Mouse (Mus musculus): ENCODE data around the gene Il10rb.
A peak's percentile ranks its signal among the peaks of the same experiment; 100 is the strongest.
"Not testable (repeated sequence)": the region's sequence is repeated elsewhere in the genome, so short reads cannot be mapped to it uniquely, and the experiment has no call there.

Gene Il10rb

DNA sequence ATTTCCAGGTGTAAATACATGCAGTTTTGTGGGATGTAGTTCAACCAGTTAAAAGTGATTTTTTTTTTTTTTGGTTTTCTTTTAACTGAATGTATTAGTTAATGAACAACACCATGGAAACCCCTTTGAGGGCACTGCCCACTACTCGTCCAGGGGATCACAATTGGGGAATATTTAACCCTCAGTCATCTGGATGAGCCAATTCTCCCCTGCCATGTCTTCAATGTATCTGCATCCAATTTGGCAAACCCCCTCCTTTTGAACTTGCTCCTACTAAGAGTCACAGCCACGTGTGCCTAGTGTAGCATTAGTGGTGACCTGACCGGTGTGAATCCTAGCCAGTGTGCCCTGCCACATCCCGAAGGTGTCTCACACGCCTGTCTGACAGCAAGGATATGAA, 12.6 kb downstream of the Il10rb start:
- DNase-seq, result no peak

DNA sequence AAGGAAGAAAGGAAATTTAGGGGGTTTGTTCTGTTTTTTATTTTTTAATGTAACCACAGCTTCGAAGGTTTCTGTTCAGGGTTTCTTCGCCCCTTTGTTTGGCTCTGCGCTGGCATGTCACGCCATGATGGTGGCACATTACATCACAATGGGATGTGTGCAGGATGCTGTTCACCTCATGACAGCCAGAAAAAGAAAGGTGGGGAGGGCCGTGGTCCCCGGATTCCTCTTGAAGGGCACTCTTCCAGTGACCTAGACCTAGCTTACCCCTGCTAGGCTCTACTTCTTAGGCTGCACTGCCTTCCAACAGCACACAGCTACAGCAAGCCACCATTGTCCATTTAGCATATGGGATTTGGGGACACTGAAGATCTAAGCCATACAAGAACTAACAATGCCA, 19.9 kb downstream of the Il10rb start:
- no peak for DNase-seq

DNA sequence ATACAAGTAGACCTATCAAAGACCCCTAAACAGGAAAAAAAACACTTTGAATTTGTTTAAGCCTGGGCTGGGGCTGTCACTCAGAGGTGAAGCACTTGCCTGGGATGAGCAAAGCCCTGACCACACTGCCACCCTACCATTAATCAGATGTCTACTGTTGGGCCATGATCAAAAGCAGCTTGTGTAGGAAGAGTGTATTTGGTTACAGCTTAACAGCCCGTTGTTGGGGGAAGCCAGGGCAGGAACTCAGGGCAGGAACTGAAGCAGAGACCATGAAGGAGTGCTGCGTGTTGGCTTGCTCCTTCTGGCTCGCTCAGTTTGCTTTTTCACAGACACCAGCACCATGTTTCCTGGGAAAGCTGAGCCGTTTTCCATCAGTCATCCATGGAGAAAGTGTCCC, 20.6 kb downstream of the Il10rb start:
- DNase-seq, result no peak

DNA sequence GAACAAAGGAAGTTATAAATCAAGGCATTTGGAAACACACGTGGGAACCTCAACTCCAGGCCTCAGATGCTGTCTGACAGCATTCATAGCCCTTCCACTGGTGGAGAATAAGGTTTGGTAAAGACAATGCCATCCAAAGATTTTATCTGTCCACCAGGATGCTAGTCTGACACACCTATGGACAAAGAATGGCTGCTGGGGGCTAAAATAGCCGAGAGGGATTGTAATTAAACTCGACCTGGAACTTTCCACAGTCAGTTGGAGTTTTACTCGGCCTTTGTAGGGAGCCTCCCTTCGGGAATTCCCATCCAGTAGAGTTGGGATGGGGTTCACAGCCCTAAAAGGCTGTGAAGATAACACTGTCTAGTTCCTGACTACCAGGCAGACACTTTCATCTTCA, 21.5 kb downstream of the Il10rb start:
- no peak for DNase-seq

DNA sequence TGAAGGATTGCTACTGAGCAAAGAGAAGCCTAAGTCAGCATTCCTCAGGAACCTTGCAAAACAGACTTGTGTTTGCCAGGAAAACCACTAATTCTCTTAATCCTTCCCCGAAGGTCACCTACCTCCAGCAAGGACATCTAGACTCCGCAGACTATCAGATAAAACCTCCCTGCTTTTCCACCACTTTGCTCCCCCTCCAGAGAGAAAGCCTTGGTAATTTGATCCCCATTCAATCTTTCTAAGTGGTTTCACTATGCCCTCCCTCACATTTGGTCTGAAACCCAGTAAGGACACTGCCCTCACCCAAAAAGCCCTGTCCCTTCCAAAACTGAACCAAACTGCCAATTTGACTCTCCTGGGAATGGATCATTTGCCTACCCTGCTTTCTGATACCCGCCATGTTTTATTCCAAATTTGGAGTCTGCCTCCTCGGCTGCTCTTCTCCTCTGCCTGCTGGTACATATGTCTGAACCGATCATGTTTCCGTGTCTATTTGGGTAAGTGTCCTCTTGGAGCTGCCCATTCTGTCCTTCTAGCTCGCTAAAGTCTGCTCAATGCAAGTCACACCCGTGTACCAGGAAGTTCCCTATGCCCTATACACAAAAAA, 22.4 kb downstream of the Il10rb start:
- DNase-seq, result no peak

DNA sequence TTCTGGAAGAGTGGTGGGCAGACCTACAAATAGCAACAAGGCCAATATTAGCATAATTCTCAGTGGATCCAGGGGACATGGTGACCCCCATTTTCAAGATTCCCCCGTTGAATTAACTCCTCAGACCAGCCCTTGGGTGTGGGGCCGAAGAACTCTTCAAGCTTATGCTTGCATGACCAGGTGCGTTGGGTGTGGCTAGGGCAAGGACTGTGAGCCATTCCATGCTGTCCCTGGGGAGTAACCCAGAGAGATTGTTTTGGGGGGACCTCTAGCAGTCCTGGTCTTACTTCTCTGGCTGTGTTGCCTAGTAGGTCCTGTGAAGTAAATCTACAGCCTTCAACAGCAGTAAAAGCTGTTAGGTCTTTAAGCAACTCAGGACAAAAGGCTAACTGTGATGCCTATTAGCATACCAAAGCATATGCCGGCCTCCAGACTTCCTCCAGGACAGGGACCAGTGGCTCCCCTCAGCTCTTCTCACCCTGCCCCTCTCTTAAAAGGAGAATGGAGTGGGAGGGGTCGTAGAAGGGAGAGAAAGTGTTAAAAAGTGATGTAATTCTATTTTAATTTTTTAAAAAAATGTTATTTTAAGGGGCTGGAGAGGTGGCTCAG, 26.9 kb downstream of the Il10rb start:
- DNase-seq, result no peak

DNA sequence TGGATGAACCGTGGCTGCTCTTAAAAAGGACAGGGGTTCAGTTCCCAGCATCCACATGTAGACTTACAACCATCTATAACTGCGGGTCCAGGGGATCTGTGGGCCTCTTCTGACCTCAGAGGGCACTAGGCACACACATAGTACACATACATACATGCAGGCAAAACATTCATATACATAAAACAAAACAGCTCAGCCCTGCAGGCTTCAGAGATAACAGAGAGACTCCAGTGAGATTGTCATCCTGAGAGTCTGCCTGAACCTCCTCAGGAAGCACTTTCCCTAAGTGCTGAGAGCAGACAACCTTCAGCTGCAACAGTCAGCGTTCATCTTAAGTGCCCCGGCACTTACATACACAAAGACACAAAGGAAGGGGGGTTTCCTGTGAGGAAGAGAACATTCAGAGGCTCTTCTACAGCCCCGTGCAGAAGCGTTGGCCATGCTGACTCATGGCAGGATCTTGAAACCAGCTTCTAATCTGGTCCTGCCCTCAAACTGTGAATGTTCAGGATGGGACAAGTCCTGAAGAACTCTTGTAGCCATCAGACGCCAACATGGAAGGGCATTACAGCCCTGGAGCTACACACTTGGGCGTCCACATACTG, 27.5 kb downstream of the Il10rb start:
- DNase-seq, result peak; percentile 57

DNA sequence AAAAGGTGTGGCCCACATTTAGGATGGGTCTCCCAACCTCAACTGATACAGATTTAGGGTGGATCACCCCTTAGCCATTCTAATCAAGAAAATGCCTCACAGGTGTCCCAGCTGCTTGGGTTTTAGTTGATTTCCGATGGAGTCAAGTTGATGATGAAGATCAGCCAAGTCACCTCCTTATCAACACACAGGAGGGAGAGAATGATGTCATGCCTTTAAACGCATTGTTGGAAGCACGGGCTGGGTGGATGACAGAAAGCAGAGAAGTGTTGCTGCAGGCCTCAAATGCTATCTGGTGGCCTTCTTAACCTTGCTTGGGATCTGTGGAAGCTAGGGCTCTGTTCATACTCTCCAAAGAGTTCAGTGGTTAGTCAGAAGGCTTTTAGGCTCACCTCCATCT, 28.2 kb downstream of the Il10rb start:
- no peak for DNase-seq

DNA sequence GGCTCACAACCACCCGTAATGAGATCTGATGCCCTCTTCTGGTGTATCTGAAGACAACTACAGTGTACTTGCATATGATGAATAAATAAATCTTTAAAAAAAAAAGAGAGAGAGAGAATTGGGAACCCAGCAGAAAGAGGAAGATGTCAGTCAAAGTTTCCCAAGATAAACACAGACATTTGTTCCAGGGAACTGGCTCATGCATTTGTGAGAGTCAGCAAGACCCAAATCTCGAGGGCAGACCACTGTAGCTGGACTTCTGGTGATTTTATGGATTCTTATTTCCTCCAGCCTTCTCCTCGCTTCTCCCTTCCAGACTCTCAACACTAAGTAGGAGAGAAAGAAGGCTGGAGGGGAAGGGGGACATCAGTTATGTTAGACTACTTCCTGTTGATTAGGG, 32.1 kb downstream of the Il10rb start:
- no peak for DNase-seq

DNA sequence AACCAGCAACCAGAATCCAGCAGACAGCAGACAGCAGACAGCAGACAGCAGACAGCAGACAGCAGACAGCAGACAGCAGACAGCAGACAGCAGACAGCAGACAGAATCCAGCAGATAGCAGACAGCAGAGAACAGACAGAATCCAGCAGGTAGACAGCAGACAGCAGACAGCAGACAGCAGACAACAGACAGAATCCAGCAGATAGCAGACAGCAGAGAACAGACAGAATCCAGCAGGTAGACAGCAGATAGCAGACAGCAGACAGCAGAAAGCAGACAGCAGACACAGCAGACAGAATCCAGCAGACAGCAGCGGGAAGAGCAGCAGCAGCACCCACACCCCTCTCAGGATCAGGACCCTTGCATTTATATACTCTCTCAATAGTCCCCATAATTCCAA, 32.6 kb downstream of the Il10rb start:
- not testable (repeated sequence) for DNase-seq

DNA sequence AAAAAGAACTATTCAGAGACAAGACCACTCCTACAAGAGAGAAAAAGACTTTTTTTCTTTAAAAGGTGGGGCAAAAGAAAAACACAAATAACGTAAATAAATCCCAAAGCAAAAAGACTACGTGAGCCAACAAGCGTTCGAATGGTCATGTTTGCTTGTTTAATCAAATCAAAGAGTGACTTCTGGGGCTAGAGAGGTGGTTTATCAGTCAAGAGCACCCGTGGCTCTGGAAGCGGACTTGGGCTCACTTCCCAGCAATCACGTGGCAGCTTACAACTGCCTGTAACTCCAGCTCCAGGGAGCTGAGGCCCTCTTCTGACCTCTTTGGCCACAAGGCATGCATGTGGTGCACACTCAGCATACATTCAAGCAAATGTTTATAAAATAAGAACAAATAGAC, 35.4 kb downstream of the Il10rb start:
- peak; percentile 90 for DNase-seq

DNA sequence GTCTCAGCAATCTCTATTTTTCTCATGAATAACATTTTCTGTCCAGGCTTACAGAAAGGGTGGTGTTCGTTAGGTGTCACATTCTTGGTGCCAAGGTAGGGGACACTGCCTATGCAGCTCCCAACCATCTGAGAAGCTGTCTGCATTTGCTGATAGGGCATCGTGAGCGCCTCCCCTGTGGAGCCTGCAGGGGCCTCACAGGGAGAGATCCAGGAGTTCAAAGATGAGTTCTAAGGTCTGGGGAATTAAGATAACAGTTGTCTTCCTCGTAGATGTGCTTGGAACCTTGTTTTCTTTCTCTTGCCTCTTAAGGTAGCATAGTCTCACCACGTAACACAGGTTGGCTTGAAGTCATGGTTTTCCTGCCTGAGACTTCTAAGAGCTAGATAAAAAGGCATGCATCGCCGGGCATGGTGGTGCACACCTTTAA, 35.9 kb downstream of the Il10rb start:
- DNase-seq, result peak; percentile 93

DNA sequence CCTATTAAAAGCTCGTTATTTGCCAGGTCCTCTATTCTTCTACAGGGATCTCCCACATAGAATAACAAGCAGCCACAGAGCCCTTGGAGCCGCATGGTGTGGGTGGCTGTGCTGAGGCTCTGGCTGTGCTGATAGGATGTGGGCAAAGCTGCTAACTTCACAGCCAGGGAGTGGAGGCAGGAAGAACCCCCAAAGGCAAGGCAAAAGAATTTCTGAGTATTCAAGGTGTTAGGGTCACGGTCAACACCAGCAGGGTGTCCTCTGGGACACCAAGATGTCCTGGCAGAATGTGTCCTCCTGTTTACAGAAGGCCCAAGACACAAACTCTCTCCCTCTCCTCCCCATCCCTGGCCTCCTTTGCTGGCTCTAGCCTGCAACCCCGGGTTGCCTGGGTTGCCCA, 36.5 kb downstream of the Il10rb start:
- DNase-seq, result peak; percentile 83

DNA sequence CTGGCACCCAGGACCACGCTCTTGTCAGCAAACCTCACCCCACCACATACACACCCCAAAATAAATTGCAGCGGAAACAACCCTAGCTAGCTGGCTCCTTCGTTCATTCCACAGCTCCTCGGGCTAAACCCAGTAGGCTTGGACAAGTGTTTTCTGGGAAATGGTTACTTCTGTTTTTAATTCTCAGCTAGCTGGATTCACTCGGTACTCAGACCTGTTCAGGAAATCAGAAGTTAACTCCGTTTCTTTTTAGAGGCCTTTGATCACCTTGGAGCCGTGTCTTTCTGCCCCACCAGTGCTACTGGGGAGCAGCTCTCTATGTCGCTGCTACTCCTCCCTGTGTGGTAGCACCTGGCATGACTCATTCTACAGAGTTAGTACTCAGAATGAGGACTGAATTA, 37.2 kb downstream of the Il10rb start:
- no peak for DNase-seq

DNA sequence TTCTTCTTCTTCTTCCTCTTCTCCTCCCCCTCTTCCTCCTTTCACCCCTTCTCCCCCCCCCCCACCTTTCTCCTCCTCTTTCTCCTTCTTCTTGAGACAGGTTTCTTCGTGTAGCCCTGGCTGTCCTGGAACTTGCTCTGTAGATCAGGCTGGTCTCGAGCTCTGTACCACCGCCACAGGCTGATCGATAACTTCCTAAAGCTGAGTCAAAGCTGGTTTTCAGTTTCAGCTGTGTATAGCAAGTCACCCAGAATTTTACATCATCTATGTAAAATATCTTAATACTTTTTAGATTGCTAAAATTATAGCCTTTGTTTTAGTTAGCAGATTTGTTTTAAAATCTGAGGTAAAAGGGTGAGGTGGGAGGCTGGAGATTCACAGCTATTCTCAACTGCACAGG, 38.9 kb downstream of the Il10rb start:
- no peak for DNase-seq

DNA sequence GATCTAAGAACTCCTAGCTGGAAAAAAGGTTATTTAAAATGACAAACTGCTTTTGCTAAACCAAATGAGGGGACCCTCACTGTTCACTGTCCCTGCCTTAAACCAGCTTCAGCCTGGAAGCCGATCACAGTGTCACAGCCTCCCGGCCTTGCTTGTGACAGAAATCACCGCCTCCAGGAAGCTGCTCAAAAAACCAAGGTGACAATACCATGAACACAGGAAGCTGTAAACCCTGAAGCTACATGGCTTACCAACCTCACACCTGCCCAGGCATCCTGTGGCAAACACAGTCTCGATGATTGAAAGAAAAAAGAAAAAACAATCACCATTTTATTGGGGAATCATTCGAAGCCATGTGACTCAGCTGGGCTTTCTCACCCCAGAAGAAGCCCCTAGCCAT, 39.6 kb downstream of the Il10rb start:
- DNase-seq, result no peak

DNA sequence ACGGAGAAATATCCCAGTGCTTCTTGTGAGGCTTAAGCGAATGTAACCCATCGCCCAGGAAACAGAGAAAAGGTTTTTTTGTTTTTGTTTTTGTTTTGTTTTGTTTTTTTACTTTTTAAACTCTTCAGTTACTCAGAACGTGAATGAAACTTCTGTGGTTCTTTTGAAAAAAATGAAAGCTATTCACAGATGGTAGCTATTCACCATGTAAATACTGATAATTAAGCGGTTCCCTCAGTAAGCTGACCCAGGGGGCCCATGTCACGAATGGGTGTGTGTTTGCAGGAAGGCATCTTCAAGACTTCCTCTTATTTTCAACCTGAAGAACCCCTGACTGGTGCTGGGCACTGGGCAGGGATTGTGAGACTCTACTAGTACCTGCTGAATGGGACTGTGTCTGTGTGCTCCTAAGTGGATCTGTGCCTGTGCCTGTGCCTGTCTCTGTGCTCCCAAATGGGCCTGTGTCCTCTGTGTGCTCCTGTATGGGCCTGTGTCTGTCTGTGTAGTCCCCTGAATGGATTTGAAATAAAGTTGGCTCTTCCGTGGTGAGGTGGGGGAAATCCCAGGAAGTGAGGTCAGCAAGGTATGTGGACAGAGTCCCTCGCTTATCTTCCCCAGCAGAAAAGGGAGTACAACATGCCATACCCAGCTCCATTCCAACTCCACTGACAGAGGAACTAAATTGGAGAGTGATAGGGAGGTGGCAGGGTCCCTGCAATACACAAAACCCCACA, 41.0 kb downstream of the Il10rb start:
- DNase-seq, result peak; percentile 38

DNA sequence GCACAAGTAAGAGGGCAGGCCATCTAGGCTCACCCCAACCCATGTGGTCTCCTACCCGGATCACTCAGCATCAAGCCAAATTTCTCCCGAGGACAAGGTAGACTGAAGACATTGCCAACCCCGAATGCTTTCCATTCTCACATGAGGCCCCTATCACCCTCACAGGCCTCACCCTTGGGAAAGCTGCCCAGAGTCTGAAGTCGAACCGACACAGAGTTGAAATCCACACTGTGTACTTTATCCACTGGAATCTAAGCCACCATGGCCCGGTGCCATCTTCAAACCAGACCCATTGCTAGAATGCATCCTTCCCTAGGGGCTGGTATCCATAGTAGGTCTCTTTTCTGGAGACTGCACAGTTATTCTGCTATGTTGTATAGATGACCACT, 41.5 kb downstream of the Il10rb start:
- DNase-seq, result peak; percentile 31

DNA sequence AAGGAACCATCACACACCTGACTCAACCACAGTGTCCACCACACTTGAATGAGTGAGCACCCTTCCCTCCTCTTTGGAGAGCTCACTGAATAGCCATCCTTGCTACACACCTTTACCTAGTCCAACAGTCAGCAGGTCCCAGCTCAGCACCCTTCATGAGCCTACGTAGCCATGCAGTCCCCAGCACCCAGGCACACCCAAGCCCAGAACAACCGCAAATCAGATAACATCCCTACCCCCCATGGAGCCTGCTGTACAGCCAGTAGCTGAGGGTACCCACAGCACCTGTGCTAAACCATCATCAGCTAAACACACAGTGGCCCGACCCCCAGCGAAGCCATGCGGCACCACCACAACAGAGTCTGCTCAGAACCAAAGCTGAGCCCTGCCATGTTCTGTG, 42.1 kb downstream of the Il10rb start:
- DNase-seq, result peak; percentile 71

DNA sequence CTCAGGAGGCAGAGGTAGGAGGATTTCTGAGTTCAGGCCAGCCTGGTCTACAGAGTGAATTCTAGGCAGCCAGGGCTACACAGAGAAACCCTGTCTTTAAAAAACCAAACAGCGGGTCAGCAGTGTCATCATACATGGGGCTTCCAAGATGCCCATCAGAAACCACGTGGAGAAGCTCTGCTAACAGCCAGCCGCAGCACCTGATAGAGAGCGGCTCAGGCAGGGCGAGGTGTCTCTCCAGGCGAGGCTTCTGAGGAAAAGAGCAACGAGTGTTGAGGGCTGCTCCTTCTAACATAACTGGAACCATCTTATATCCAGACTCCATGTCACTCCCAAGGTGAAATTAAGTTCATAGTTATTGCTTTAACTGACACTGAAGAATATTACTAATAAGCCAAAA, 42.9 kb downstream of the Il10rb start:
- peak; percentile 75 for DNase-seq

DNA sequence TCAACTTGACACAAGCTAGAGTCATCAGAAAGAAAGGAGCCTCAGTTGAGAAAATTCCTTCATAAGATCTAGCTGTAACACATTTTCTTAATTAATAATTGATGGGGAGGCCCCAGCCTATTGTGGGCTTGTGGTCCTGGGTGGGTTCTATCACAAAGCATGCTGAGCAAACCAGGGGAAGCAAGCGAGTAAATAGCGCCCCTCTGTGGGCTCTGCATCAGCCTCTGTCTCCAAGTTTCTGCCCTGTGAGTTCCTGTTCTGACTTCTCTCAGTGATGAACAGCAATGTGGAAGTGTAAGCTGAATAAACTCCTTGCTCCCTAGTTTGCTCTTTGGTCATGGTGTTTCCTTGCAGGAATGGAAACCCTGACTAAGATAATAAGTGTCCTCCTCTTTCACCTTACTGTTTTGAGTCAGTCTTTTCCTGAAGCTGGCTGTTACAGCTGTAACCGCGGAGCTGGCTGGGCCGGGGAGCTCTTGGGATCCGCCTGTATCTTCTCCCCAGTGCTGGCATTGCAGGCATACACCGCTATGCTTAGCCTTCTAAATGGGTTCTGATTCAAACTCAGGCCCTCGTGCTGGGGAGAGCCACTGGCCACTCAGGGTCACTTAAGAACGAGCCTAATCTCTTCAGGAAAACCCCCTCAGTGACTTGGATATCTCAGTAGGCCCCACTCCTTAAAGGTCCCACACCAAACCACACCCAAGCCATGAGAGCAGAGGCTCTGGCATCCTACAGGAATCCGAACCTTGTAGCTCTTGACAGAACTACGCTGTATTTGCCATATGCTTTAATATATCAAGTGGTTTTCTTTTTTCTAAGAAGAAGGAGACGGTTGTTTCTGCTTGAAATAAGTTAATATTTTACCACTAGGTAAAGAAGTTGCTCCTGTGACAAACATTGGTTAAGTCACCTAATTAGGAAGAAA, 44.4 kb downstream of the Il10rb start:
- peak; percentile 34 for DNase-seq

DNA sequence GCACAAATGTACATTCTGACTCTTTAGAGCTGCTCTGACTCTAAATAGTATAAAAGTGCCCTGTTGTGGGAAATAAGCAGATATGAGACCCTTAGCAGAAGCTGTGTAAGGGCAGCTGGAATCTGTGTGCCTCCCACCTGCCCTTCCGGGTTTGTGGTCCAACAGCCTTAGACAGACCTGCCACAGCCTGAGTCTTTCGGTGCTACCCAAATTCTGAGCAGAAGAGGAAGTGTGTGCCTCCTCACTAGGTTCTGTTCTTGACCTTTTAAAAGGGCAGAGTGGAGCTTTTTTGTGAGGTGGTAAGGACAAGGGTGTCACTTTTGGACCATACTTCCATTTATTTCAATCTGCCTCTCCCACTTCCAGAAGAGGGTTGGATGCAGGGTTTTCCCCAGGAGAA, 46.0 kb downstream of the Il10rb start:
- no peak for DNase-seq

DNA sequence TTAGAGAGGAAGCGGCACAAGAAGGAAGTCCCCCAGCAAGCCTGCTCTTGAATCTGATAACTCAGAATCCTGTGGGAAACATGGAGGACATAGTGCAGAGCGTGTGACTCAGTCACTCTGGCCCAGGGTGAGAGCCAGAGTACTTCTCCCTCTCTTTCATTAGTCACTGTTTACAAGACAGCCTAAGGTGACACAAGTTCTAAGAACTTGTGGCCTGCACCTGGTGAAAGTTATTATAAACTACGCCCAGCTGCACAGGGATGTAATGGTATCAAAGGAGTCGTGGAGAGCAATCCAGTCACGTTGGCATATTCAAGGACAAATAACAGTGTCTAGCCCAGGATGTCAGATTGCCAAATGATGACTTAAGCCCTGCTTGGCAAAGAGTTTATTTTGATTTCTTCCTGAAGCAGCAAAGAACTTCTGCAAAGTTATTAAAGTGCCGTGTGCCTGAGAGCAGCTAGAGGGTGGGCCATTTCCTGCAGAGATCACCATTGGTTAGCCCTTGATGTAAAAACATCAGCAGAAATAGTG, 46.5 kb downstream of the Il10rb start:
- no peak for DNase-seq

Measured in liver (tissue).